Mouse (Mus musculus) kidney, postnatal 14 days (tissue): ENCODE measurements at regions not wholly inside any gene's neighbourhood (a gene's known extent, or its start where the extent isn't known, plus 50 kb on each side); places are given as distances from the start of the nearest gene placed in this dataset.

Source experiments
- DNase-seq: peaks from one replicate; pipeline ENCODE4 v3.0.0; 2022; ENCODE audit warnings: mixed read lengths

GRCm38 (mm10) chr9:67165486-67165885 is 116.3 kb upstream of the Tpm1 start:
- no peak for DNase-seq

DNA sequence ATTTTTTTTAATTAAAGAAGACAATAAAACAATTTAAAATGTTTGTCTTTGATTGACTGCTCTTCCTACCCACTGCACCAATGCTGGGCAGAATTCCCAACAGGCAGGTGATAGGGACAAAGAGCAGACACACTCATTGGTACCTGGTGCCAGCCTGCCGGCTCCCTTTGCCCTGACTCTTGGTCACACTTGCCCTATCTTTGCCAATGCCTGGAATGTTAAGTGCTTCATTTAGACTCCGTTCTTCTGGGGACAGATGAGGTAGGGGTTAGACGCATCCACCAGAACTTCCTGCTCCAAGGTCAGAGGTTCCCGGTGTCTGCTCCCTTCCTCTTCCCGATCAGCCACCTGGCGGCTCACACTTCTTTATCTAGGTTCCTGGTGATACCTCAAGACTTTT is 114.5 kb upstream of the Tpm1 start:
- no peak for DNase-seq

- no peak for DNase-seq
These were observed 111.7 kb upstream of the Tpm1 start for GRCm38 (mm10) chr9:67160785-67161455.

- no peak for DNase-seq
These were observed 111.1 kb upstream of the Tpm1 start for GRCm38 (mm10) chr9:67160350-67160749.

- DNase-seq, result peak; percentile 69
These were observed 107.5 kb upstream of the Tpm1 start for GRCm38 (mm10) chr9:67156590-67157259.

DNA sequence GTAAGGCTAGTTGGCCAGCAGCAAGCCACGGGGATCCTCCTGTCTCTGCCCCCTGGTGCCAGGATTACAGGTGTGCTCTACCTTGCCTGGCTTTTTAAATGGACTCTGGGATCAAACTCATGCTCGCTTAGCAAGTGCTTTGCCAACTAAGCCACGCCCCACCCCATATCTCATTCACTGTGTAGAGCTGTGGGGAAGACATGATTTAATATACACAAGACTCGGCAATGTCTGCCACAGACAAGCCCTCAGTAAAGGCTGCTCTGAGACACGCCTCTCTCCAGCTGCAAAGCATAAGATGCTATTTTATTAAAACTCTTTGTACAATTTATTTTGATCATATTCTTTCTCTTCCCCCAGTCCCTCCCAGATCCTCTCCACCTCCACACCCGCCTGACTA is 104.9 kb upstream of the Tpm1 start:
- DNase-seq, result no peak

DNA sequence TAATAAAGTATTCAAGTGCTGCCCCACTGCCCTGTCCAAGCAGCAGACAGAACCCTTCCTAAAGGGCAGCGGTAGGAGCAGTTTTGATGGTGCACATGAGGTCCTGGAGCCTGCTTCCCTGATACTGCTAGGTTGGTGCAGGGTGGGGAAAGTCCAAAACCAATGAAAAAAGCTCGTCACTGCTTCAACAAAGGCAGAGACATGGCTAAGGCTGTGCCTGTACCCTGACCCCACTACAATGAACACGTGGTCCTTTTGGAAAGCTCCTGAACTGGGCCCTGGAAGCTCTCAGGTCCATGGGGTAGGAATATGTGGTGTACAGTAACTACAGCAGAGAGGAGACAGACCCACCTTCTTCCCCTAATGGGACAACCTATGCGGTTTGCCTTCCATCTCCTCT is 104.1 kb upstream of the Tpm1 start:
- DNase-seq, result no peak

DNA sequence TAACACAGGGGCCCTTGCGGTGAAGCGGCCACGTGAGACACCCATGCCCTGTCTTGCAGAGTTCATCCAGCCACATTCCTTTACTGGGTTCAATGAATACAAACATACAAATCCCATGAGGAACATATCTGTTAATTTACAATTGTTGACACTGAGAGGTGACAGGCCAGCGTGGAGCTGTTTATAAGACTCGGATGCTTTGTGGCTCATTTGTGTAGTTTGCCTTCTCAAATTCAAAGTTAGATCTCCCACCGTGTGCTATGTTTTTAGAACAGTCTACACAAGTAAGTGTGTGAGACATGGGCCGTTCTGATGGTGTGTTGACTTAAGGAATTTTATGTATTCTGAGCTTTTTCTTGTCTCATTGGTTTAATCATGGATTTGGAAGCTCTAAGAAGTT is 98.5 kb upstream of the Tpm1 start:
- peak; percentile 14 for DNase-seq

GRCm38 (mm10) chr9:67145392-67145791 is 96.2 kb upstream of the Tpm1 start:
- no peak for DNase-seq

DNA sequence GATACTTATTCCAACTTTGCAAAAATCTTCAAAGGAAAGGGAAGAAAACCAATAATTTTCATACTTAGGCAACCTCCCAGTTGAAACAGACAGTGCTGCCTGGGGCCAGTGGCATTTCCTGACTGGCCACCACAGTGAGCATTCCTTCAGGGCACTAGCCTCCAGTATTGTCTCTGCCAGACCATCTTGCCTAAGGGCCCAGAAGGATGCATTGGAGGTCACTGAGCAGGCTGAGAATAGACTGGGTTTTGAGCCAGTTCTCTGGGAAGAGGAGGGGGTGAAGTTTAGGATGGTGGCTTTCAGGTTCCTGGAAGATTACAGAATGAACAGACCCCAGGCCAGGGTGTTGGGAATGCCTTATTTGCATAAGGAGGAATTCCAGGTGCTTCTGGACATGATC is 95.3 kb upstream of the Tpm1 start:
- DNase-seq, result no peak

- DNase-seq, result no peak
These were observed 91.2 kb upstream of the Tpm1 start for GRCm38 (mm10) chr9:67140319-67140887.

- peak; percentile 48 for DNase-seq
These were observed 88.5 kb upstream of the Tpm1 start for GRCm38 (mm10) chr9:67137681-67138080.

GRCm38 (mm10) chr9:67137141-67137540 is 87.9 kb upstream of the Tpm1 start:
- DNase-seq, result no peak

- no peak for DNase-seq
These were observed 87.0 kb upstream of the Tpm1 start for GRCm38 (mm10) chr9:67136166-67136565.

DNA sequence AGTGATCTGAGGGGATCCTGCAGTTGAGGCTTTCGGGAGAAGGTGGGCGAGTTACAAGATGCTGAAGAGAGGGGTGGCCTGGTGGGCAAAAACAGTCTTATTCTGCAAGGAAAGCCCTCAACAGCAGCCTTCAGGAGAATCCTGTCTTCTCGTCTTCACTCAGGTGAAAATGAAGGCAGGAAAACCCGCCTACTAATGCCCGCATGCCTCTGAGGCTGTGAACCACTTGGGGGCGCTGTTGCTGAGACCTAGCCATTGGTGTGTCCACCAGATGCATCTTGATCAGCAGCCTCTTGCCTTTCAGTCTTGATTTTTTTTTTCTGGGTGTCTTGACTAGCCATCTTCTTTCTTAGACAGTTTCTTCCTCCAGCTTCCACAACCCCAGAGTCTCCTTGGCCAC is 85.2 kb upstream of the Tpm1 start:
- DNase-seq, result no peak

DNA sequence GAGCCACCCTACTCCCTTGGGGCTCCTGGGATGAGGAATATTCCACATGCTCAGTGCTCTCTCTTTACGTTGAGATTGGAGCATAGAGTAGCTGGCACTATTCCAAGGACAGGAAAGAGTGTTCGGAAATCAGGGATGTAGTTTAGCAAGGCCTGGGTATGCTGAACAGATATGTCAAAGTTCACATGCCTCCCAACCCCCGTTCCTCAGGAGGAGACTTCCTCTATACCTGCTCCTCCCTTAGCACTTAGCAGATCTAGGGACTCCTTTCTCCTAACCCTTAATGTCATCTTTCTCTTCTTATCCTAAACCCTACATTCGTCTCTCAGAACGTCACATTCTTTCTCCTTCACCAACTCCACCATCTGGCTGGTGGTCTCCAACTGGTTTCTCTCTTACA is 83.2 kb upstream of the Tpm1 start:
- no peak for DNase-seq

GRCm38 (mm10) chr9:67130730-67131440 is 81.7 kb upstream of the Tpm1 start:
- DNase-seq, result peak; percentile 17

- DNase-seq, result no peak
These were observed 80.7 kb upstream of the Tpm1 start for GRCm38 (mm10) chr9:67129891-67130290.

- DNase-seq, result no peak
These were observed 79.9 kb upstream of the Tpm1 start for GRCm38 (mm10) chr9:67129095-67129494.

- no peak for DNase-seq
These were observed 72.5 kb upstream of the Tpm1 start for GRCm38 (mm10) chr9:67121691-67122090.

- no peak for DNase-seq
These were observed 69.9 kb upstream of the Tpm1 start for GRCm38 (mm10) chr9:67118880-67119644.

DNA sequence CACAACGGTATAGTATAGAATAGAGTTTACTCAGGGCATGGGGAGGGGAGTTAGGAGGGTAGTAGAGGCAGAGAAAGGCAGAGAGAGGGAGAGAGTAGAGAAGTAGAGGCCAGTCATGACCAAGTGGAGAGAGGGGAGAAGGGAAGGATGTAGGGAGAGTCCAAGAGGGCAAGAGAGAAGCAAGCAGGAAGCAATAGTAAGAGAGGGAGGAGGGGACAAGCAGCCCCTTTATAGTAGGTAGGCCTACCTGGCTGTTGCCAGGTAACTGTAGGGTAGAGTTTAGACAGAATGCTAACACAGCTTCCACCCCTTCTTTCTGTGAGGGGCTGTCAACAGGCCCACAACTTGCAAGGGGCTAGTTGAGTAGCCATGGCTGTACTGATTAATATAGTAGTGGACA is 69.2 kb upstream of the Tpm1 start:
- no peak for DNase-seq

DNA sequence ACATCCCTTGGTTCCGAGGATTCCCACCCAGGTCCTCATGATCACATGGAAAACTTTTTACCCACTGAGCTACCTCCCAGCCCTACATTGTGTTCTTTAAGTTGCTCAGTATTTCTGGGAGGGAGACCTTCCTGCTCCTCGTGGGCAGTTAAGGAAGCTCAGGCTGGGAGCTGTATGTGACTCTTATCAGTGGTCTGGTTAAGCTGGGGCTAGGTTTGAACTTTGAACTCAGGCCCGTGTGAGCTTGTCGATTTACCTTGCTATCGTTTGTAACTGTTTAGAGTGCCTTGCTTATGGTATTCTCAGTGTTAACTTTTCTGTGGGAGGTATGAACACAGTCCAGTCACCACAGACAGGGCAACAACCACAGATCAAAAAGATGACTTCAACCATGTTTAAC is 68.4 kb upstream of the Tpm1 start:
- DNase-seq, result no peak
